ENCODE assay signal across 17 mouse cellular contexts in the genomic region with DNA sequence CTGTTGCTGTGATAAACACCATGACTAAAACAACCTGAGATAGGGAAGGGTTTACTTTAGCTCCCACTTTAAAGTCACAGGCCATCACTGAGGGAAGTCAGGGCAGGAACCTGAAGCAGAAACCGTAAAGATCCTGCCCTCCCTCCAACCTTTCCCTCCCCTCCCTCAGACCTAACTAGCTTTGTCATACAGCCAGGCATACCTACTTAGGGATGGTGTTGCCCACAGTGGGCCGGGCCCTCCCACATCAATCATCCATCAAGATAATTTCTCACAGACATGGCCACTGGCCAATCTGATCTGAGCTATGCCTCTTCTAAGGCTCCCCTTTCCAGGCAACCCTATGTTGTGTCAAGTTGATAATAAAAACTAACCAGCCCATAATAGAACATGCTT.
A peak's percentile ranks its signal among the peaks of the same experiment; 100 is the strongest.
DNase-seq lines count a peak whose midpoint lies in the region; ATAC-seq and TF ChIP-seq lines count a peak whose summit lies in the region.
"Had no signal": no experiment of that assay in that cellular context is flagged by ENCODE, and none has a peak within 500 bp of the region (broad histone marks: within the 10 kb centered on the region; RNA-seq: fewer than 3 reads in every experiment).

No protein-coding gene starts in this region.

- H3K36me3 ChIP-seq in heart, embryonic 12.5 days, result no peaks in the 10 kb centered on the region
- no peaks in the 10 kb centered on the region for H3K36me3 ChIP-seq in kidney, postnatal 0 days (ENCODE audit: insufficient read depth, low read length)
- H3K36me3 ChIP-seq in limb, embryonic 10.5 days, result no peaks in the 10 kb centered on the region
- H3K36me3 ChIP-seq: hindbrain, embryonic 12.5 days; limb, embryonic 12.5 days; midbrain, embryonic 10.5 days had no signal

- H3K4me2 ChIP-seq in heart, embryonic 12.5 days, result no peak overlapping the region
- no peak overlapping the region for H3K4me2 ChIP-seq in kidney, postnatal 0 days (ENCODE audit: low read length)
- H3K4me2 ChIP-seq: hindbrain, embryonic 12.5 days; limb, embryonic 12.5 days had no signal

- TF ChIP-seq CTCF in kidney, postnatal 0 days (IDR thresholded peaks at IDR 0.05; ENCODE audit: low read depth), result no peak

- no peak overlapping the region for H3K4me3 ChIP-seq in heart, embryonic 12.5 days
- H3K4me3 ChIP-seq in kidney, postnatal 0 days (replicated peaks; ENCODE audit: low read depth, low read length), result no peak overlapping the region
- H3K4me3 ChIP-seq in limb, embryonic 10.5 days, result no peak overlapping the region
- H3K4me3 ChIP-seq: hindbrain, embryonic 12.5 days; layer of hippocampus, adult 2 months; left cerebral cortex, adult 2 months; limb, embryonic 12.5 days; midbrain, embryonic 10.5 days had no signal

- H3K27ac ChIP-seq in heart, embryonic 12.5 days (ENCODE audit: poor library complexity, severe bottlenecking), result peak overlapping the region; percentile 77
- 0 out of 2 replicates have a peak overlapping the region, but pooled peaks have one; percentile 3 for H3K27ac ChIP-seq in kidney, postnatal 0 days
- no peak overlapping the region for H3K27ac ChIP-seq in limb, embryonic 10.5 days
- H3K27ac ChIP-seq: hindbrain, embryonic 12.5 days; layer of hippocampus, adult 2 months; left cerebral cortex, adult 2 months; limb, embryonic 12.5 days; midbrain, embryonic 10.5 days had no signal

- no peaks in the 10 kb centered on the region for H3K27me3 ChIP-seq in heart, embryonic 12.5 days (replicated peaks)
- no peaks in the 10 kb centered on the region for H3K27me3 ChIP-seq in kidney, postnatal 0 days (ENCODE audit: insufficient read depth, low read length)
- H3K27me3 ChIP-seq in limb, embryonic 10.5 days (ENCODE audit: low read depth, poor library complexity, severe bottlenecking), result no peaks in the 10 kb centered on the region
- H3K27me3 ChIP-seq: hindbrain, embryonic 12.5 days; limb, embryonic 12.5 days had no signal

- DNase-seq in heart, adult 9 months (ENCODE audit: low spot score in 2 of 2), result no peak
- DNase-seq in kidney, postnatal 0 days (ENCODE audit: low spot score), result no peak
- DNase-seq in kidney, adult 8-10 months, result no peak
- peak; percentile 18 for DNase-seq in NIH3T3 (ENCODE audit: low read depth)
- peak; percentile 28 for DNase-seq in limb, embryonic 10.5 days (ENCODE audit: low spot score)
- DNase-seq in frontal cortex, adult 2 months (ENCODE audit: extremely low spot score in 1 of 2, low spot score in 1 of 2), result no peak
- DNase-seq in right cerebral cortex, postnatal 14 days, result no peak
- DNase-seq: cerebellum, postnatal 14 days; gastrocnemius, postnatal 25 days; retina, postnatal 1 day; thymus, postnatal 36 days had no signal

- H3K4me1 ChIP-seq in heart, embryonic 12.5 days (replicated peaks), result peaks cover 19% of the 10 kb centered on the region
- peaks cover 5% of the 10 kb centered on the region for H3K4me1 ChIP-seq in kidney, postnatal 0 days (replicated peaks; ENCODE audit: insufficient read depth, low read length)
- H3K4me1 ChIP-seq in limb, embryonic 10.5 days, result peaks cover 15% of the 10 kb centered on the region; the same call in 1 of the 2 replicates
- H3K4me1 ChIP-seq: hindbrain, embryonic 12.5 days; midbrain, embryonic 10.5 days had no signal

- no peaks in the 10 kb centered on the region; the same call in 1 of the 2 replicates for H3K9me3 ChIP-seq in heart, embryonic 12.5 days (replicated peaks)
- H3K9me3 ChIP-seq in kidney, postnatal 0 days (replicated peaks; ENCODE audit: low read length), result no peaks in the 10 kb centered on the region
- H3K9me3 ChIP-seq in limb, embryonic 10.5 days (replicated peaks), result no peaks in the 10 kb centered on the region
- H3K9me3 ChIP-seq: hindbrain, embryonic 12.5 days; limb, embryonic 12.5 days; midbrain, embryonic 10.5 days had no signal

- no peak overlapping the region for H3K9ac ChIP-seq in heart, embryonic 12.5 days
- H3K9ac ChIP-seq in kidney, postnatal 0 days (ENCODE audit: low read depth, low read length), result no peak overlapping the region
- H3K9ac ChIP-seq: hindbrain, embryonic 12.5 days; limb, embryonic 12.5 days had no signal

- WGBS in heart, embryonic 12.5 days, result 50% methylated on average over 2 of the region's 2 CpGs
- WGBS in kidney, postnatal 0 days, result 26% methylated on average over 2 of the region's 2 CpGs
- 60% methylated on average over 2 of the region's 2 CpGs for WGBS in limb, embryonic 10.5 days

- peak; percentile 44; the same call in 1 of the 2 replicates for ATAC-seq in heart, embryonic 12.5 days (ENCODE audit: insufficient number of reproducible peaks, low FRiP score)
- no peak; the same call in 1 of the 2 replicates for ATAC-seq in kidney, postnatal 0 days (replicated peaks; ENCODE audit: low FRiP score, low read depth)

Comparison
In these comparisons a context has a peak if more than half of its experiments do, and no peak if none do; other contexts are left out.
1. DNase-seq: peak in NIH3T3 (single experiment) and limb, embryonic 10.5 days (single experiment); none in heart, adult 9 months (0 of 2), kidney, postnatal 0 days (single experiment), kidney, adult 8-10 months (0 of 2), frontal cortex, adult 2 months (0 of 2) and right cerebral cortex, postnatal 14 days (single experiment).